Mouse (Mus musculus) bone marrow macrophage, adult 2 months (primary cell): ENCODE measurements around the gene Msantd1. TPM values are rescaled to one million over a fixed set of nuclear protein-coding genes. Genes with fewer than 3 reads are reported as not detected.
"Not testable (repeated sequence)": the region's sequence is repeated elsewhere in the genome, so short reads cannot be mapped to it uniquely, and the experiment has no call there.

Source experiments
- H3K27ac ChIP-seq: 2 replicates; pipeline ENCODE4 v1.5.1; 2012; ENCODE audit warnings: low read depth, low read length; ENCODE audit not compliant: insufficient read depth
- H3K4me1 ChIP-seq: 2 replicates; pipeline ENCODE4 v1.6.1; 2012; ENCODE audit warnings: low read length; ENCODE audit not compliant: control insufficient read depth, insufficient read depth
- H3K4me3 ChIP-seq: 2 replicates; pipeline ENCODE4 v1.5.1; 2012; ENCODE audit warnings: mild to moderate bottlenecking, low read length, moderate library complexity; ENCODE audit not compliant: insufficient read depth
- CTCF ChIP-seq: IDR thresholded peaks from 2 replicates; pipeline ENCODE4 v1.5.1; 2012; ENCODE audit warnings: low read depth, mild to moderate bottlenecking, low read length, moderate library complexity
- POLR2A ChIP-seq: IDR thresholded peaks from 2 replicates; pipeline ENCODE4 v1.6.1; 2012; ENCODE audit warnings: mild to moderate bottlenecking, low read depth, low read length, borderline replicate concordance
- polyA plus RNA-seq: library from polyadenylated mRNA; stranded (reverse); fragments of >200 nt; gene quantifications from 2 replicates; pipeline ENCODE4 v1.2.4, GENCODE M21; 2012; ENCODE audit not compliant: missing spikeins, insufficient read depth, insufficient read length

Gene Msantd1
- polyA plus RNA-seq: 1.4 and 1.7 TPM in 2 replicates

- Histone ChIP-seq H3K4me1 (peaks cover 5% of the 10 kb centered on the region), H3K27ac (no peak within 1 kb of the TSS), H3K4me3 (no peak within 1 kb of the TSS)
- TF ChIP-seq POLR2A: no peak
- TF ChIP-seq CTCF: no peak
These were observed at the start of gene Msantd1 for GRCm38 (mm10) chr5:34907910-34908725. Gene Msantd1 (plus strand): TSS chr5:34908012.

DNA sequence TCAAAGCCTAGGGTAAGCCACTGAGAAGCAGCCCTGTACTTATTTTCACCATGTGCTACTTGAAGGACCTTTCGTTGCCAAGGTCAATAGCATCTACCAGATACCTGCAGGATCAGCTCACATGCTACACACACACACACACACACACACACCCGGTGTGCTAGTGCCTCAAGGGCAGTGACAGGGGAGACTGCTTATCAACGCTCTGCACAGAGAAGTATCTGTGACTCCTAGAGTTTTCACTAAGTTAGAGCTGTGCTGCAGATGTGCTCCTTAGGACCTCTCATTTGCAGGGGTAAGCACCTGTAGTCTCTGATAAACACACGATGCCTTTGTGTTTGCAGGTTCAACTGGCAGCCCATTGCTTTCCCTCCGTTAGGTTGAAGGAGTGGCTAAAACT lies 42.4 kb upstream of the Msantd1 start:
- H3K27ac ChIP-seq: no peak overlapping the region
- TF ChIP-seq CTCF (no peak), POLR2A (no peak)
- H3K4me3 ChIP-seq: no peak overlapping the region
- no peaks in the 10 kb centered on the region for H3K4me1 ChIP-seq

GRCm38 (mm10) chr5:34880307-34880706 lies 27.5 kb upstream of the Msantd1 start:
- not testable (repeated sequence) for H3K4me3 ChIP-seq, H3K27ac ChIP-seq, H3K4me1 ChIP-seq

DNA sequence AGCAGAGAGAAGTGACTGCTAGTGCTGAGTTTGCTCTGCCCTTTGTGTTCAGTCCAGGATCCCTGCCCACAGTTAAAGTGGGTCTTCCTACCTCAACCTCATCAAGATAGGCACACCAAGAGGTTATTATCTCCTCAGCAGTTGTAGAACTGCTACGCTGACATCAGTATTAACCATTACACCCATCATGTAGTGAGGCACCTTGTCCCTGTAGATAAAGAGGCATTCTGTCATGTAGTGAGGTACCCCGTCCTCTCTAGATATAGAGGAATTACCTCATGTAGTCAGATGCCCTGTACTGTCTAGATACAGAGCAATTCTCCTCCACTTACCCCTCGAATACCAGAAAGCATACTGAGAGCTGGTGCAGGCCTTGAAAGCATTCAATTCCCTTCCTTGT lies 26.8 kb upstream of the Msantd1 start:
- TF ChIP-seq POLR2A (no peak), CTCF (no peak)
- no peak overlapping the region for H3K27ac ChIP-seq
- H3K4me3 ChIP-seq: no peak overlapping the region
- H3K4me1 ChIP-seq: no peaks in the 10 kb centered on the region

- no peaks in the 10 kb centered on the region for H3K4me1 ChIP-seq
- H3K4me3 ChIP-seq: no peak overlapping the region
- no peak for TF ChIP-seq CTCF
- no peak for TF ChIP-seq POLR2A
- no peak overlapping the region for H3K27ac ChIP-seq
These were observed 22.6 kb upstream of the Msantd1 start for GRCm38 (mm10) chr5:34885250-34885649.

DNA sequence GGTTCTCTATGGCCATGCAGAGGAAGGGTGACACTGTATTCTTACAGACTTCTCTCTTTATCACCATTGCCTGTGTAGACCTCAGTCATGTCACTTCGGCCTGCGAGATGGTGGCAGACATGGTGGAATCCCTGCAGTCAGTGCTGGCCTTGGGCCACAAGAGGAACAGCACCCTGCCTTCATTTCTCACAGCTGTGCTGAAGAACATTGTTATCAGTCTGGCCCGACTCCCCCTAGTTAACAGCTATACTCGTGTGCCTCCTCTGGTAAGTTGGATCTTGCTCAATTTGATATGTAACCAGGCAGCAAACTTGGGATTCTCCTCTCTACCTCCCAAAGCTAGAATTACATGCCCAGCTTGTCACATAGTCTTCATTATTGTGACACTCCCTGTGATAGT lies 18.6 kb upstream of the Msantd1 start:
- no peak for TF ChIP-seq CTCF
- TF ChIP-seq POLR2A: no peak
- Histone ChIP-seq H3K4me1 (no peaks in the 10 kb centered on the region), H3K4me3 (no peak overlapping the region), H3K27ac (no peak overlapping the region)

DNA sequence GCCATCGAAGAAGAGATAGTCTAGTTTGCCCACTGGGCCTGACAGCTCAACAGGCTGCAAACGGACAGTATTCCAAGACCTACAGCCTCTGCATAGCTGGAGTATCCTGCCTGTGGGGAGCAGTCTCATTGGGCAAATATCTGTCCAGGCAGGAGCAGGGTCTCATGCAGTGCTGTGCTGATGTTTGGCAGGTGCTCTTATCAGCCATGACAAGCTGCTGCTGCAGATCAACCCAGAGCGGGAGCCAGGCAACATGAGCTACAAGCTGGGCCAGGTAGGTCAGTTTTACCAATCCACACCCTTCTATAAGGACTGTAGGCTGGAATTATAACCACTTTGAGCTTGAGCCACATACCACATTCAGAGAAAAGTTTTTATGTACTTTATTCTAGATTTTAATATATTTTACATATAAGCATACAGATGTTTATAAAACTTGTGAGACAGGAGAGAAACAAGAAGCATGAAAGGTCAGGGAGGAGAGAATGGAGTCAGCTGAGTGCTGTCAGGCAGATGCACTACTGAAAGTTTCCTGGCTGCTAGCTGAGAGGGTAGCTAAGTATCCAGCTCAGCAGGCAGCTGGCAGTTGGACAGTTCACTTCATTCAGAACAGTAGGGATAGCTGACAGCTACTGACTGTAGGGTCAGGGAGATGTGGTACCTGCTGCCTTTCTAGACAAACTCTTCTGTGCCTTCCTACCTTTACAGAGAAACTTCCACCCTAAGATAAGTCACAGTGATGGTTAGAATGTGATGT lies 10.9 kb upstream of the Msantd1 start:
- TF ChIP-seq POLR2A: no peak
- no peak for TF ChIP-seq CTCF
- Histone ChIP-seq H3K4me1 (no peaks in the 10 kb centered on the region), H3K27ac (no peak overlapping the region), H3K4me3 (no peak overlapping the region)

GRCm38 (mm10) chr5:34899787-34900469 lies 7.9 kb upstream of the Msantd1 start:
- TF ChIP-seq CTCF (no peak), POLR2A (no peak)
- H3K4me3 ChIP-seq: no peak overlapping the region

GRCm38 (mm10) chr5:34902371-34902770 lies 5.4 kb upstream of the Msantd1 start:
- Histone ChIP-seq H3K4me1 (peaks cover 5% of the 10 kb centered on the region), H3K4me3 (no peak overlapping the region), H3K27ac (no peak overlapping the region)
- TF ChIP-seq POLR2A (no peak), CTCF (no peak)

More at GRCm38 (mm10) chr5:34899787-34900469, 7.9 kb upstream of the Msantd1 start:
- Histone ChIP-seq H3K27ac (no peak overlapping the region), H3K4me1 (no peaks in the 10 kb centered on the region)

DNA sequence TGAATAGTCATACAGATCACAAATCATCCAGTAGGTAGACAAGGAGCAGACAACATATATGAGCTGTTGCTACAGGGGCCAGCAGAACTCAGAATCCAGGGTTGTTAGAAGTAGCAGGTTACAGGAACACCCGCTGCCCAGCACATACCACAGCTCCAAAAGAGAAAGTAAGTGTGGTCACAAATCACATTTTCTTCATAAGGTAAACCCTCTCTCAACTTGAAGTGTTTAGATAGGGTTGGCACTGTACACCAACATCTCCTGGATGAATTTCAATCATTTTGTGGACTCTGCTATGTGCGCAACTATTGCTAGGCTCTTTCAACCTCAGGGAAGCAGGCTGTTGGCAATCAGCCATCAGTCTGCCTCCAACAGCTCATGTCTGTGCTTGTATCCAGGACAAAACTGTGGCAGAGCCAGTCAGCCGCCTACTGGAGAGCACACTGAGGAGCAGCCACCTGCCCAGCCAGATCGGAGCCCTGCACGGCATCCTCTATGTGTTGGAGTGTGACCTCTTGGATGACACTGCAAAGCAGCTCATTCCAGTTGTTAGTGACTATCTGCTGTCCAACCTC lies 4.9 kb upstream of the Msantd1 start:
- TF ChIP-seq CTCF (no peak), POLR2A (no peak)
- Histone ChIP-seq H3K4me1 (peaks cover 5% of the 10 kb centered on the region), H3K27ac (no peak overlapping the region), H3K4me3 (no peak overlapping the region)
